8 mouse cellular contexts compared by ENCODE assay signal in genomic region chr11:46065201-46066011, GRCm38 (mm10). TPM values are rescaled to one million over a fixed set of nuclear protein-coding genes. Genes with fewer than 3 reads are reported as not detected.
A peak's percentile ranks its signal among the peaks of the same experiment; 100 is the strongest.
DNase-seq lines count a peak whose midpoint lies in the region; ATAC-seq and TF ChIP-seq lines count a peak whose summit lies in the region.

No protein-coding gene starts in this region.

- 0 out of 2 replicates have a peak overlapping the region, but pooled peaks have one; percentile 10 for H3K9ac ChIP-seq in embryonic facial prominence, embryonic 14.5 days (ENCODE audit: low read depth, low read length)
- H3K9ac ChIP-seq in heart, postnatal 0 days (replicated peaks; ENCODE audit: low read depth, low read length), result peak overlapping the region; percentile 4; the same call in 1 of the 2 replicates

- H3K4me3 ChIP-seq in embryonic facial prominence, embryonic 14.5 days (ENCODE audit: low read depth, low read length), result no peak overlapping the region
- H3K4me3 ChIP-seq in heart, postnatal 0 days (ENCODE audit: low read depth, low read length), result no peak overlapping the region

- H3K9me3 ChIP-seq in embryonic facial prominence, embryonic 14.5 days (ENCODE audit: control insufficient read depth, low read length), result no peaks in the 10 kb centered on the region
- no peaks in the 10 kb centered on the region for H3K9me3 ChIP-seq in heart, postnatal 0 days (replicated peaks; ENCODE audit: control insufficient read depth, low read length)

- TF ChIP-seq EP300 in heart, postnatal 0 days (IDR thresholded peaks at IDR 0.05; ENCODE audit: low read depth), result peak; percentile 70

- DNase-seq in ES-CJ7 (ENCODE audit: low read depth, low spot score), result peak; percentile 47
- DNase-seq in adrenal gland, adult 8-10 months, result peak; percentile 86
- DNase-seq in embryonic facial prominence, embryonic 14.5 days (ENCODE audit: low spot score), result peak; percentile 79
- DNase-seq in heart, postnatal 0 days (ENCODE audit: low spot score), result peak; percentile 92
- peak; percentile 88 for DNase-seq in kidney, postnatal 14 days
- DNase-seq in lung, postnatal 25 days (ENCODE audit: low spot score), result peak; percentile 85
- DNase-seq in thymus, postnatal 25 days, result no peak
- no peak for DNase-seq in right cerebral cortex, postnatal 14 days

- peak overlapping the region; percentile 56 for H3K27ac ChIP-seq in embryonic facial prominence, embryonic 14.5 days (replicated peaks; ENCODE audit: low read depth, low read length)
- peak overlapping the region; percentile 95 for H3K27ac ChIP-seq in heart, postnatal 0 days (ENCODE audit: low read depth)

- H3K4me2 ChIP-seq in embryonic facial prominence, embryonic 14.5 days (ENCODE audit: low read depth, low read length), result no peak overlapping the region
- peak overlapping the region; percentile 8; the same call in 1 of the 2 replicates for H3K4me2 ChIP-seq in heart, postnatal 0 days (ENCODE audit: low read depth, low read length)

- peaks cover 12% of the 10 kb centered on the region for H3K36me3 ChIP-seq in embryonic facial prominence, embryonic 14.5 days (ENCODE audit: control insufficient read depth, insufficient read depth, low read length)
- H3K36me3 ChIP-seq in heart, postnatal 0 days (replicated peaks; ENCODE audit: control insufficient read depth, insufficient read depth, low read length), result peaks cover 27% of the 10 kb centered on the region

- 48% methylated on average over 21 of the region's 21 CpGs for WGBS in embryonic facial prominence, embryonic 14.5 days
- 6% methylated on average over 21 of the region's 21 CpGs for WGBS in heart, postnatal 0 days

- H3K27me3 ChIP-seq in embryonic facial prominence, embryonic 14.5 days (replicated peaks; ENCODE audit: control insufficient read depth, insufficient read depth, low read length), result no peaks in the 10 kb centered on the region
- no peaks in the 10 kb centered on the region for H3K27me3 ChIP-seq in heart, postnatal 0 days (ENCODE audit: control insufficient read depth, insufficient read depth, low read length)

- ATAC-seq in embryonic facial prominence, embryonic 14.5 days (ENCODE audit: low read depth), result peak; percentile 61; the same call in 1 of the 2 replicates
- ATAC-seq in heart, postnatal 0 days (ENCODE audit: insufficient read depth, low read depth), result peak; percentile 60

- TF ChIP-seq CTCF in heart, postnatal 0 days (IDR thresholded peaks at IDR 0.05; ENCODE audit: low read depth), result peak; percentile 13; the same call in 1 of the 2 replicates

- peaks cover 31% of the 10 kb centered on the region for H3K4me1 ChIP-seq in embryonic facial prominence, embryonic 14.5 days (ENCODE audit: control insufficient read depth, insufficient read depth, low read length)
- peaks cover 72% of the 10 kb centered on the region for H3K4me1 ChIP-seq in heart, postnatal 0 days (ENCODE audit: control insufficient read depth, insufficient read depth)

RNA-seq across cellular contexts. Expression of gene Adam19, which starts 9.6 kb away (rescaled TPM):
- 1 to 10 TPM; 1.7 to 5.9 (median 3.8) TPM for total RNA-seq in adrenal gland, adult 8-10 months (2022)
- polyA plus RNA-seq in embryonic facial prominence, embryonic 14.5 days (2014; fragmentation: Nextera tagmentation; extraction: Ambion mirVana), result 15.2 and 17.6 TPM in 2 replicates
- total RNA-seq in heart, postnatal 0 days (2014; rRNA removed; ENCODE audit: low replicate concordance), result 59.8 and 67.9 TPM in 2 replicates
- polyA plus RNA-seq in heart, postnatal 0 days (2015; fragmentation: Nextera tagmentation; extraction: Ambion mirVana), result 10.1 and 15.8 TPM in 2 replicates

RNA-seq across cellular contexts. Expression of gene Gm12166, which starts 13.3 kb away (rescaled TPM):
- total RNA-seq in adrenal gland, adult 8-10 months (2022), result 1 to 10 TPM; 3.3 to 5.9 (median 4.4) TPM
- polyA plus RNA-seq in embryonic facial prominence, embryonic 14.5 days (2014; fragmentation: Nextera tagmentation; extraction: Ambion mirVana), result 4.1 and 6.8 TPM in 2 replicates
- 1.8 and 2.8 TPM in 2 replicates for total RNA-seq in heart, postnatal 0 days (2014; rRNA removed; ENCODE audit: low replicate concordance)
- polyA plus RNA-seq in heart, postnatal 0 days (2015; fragmentation: Nextera tagmentation; extraction: Ambion mirVana), result 3.6 and 3.9 TPM in 2 replicates

Comparison
In these comparisons a context has a peak if more than half of its experiments do, and no peak if none do; other contexts are left out.
1. DNase-seq: peak in ES-CJ7 (single experiment), adrenal gland, adult 8-10 months (single experiment), embryonic facial prominence, embryonic 14.5 days (single experiment), heart, postnatal 0 days (single experiment), kidney, postnatal 14 days (single experiment) and lung, postnatal 25 days (single experiment); none in thymus, postnatal 25 days (single experiment) and right cerebral cortex, postnatal 14 days (single experiment).